Mouse (Mus musculus) CH12.LX (cell line): Measurements from ENCODE around the gene Prr5. TPM values are rescaled to one million over a fixed set of nuclear protein-coding genes. Genes with fewer than 3 reads are reported as not detected.
"Not testable (repeated sequence)": the region's sequence is repeated elsewhere in the genome, so short reads cannot be mapped to it uniquely, and the experiment has no call there.

Experiments used
- DNase-seq: peaks from one replicate; pipeline ENCODE4 v3.0.0-alpha.2; 2013; ENCODE audit errors: extremely low read depth
- H3K27ac ChIP-seq: 2 replicates; pipeline ENCODE4 v1.5.1; 2012; ENCODE audit warnings: low read depth, mild to moderate bottlenecking, control low read depth, moderate library complexity; ENCODE audit not compliant: insufficient read depth
- H3K27me3 ChIP-seq: replicated peaks from 2 replicates; pipeline ENCODE3; 2012; ENCODE audit warnings: inconsistent platforms
- H3K36me3 ChIP-seq, 2 experiments: replicated peaks in 1 of 2; 2 replicates each; pipeline versions ENCODE3 to v1.6.1; 2012; ENCODE audit warnings: inconsistent platforms in 1 of 2, low read length in 1 of 2, mild to moderate bottlenecking in 1 of 2, mixed read lengths in 1 of 2, moderate library complexity in 1 of 2; ENCODE audit not compliant: control insufficient read depth in 1 of 2, insufficient read depth in 1 of 2
- H3K4me1 ChIP-seq, 2 experiments: 2 replicates each; pipeline ENCODE4 v1.6.1; 2012; ENCODE audit warnings: inconsistent platforms in 1 of 2, moderate library complexity in 1 of 2; ENCODE audit not compliant: insufficient read depth in 2 of 2, control insufficient read depth in 1 of 2
- H3K4me2 ChIP-seq: 2 replicates; pipeline ENCODE4 v1.6.1; 2012; ENCODE audit warnings: low read depth, mild to moderate bottlenecking, control low read depth; ENCODE audit not compliant: poor library complexity, insufficient read depth, severe bottlenecking
- H3K4me3 ChIP-seq, 3 experiments: fragments of 150-350 bp in 1 of 3; sonication (generic) in 1 of 3; replicated peaks in 1 of 3; 2 replicates each; pipeline versions ENCODE3 to v1.5.1; 2011 to 2012; ENCODE audit warnings: low read depth in 2 of 3, low read length in 2 of 3, mild to moderate bottlenecking in 2 of 3, moderate library complexity in 2 of 3, control low read depth in 1 of 3, improper control_type of control experiment in 1 of 3, inconsistent platforms in 1 of 3, mixed read lengths in 1 of 3; ENCODE audit not compliant: poor library complexity in 1 of 3
- H3K79me2 ChIP-seq: replicated peaks from 2 replicates; pipeline ENCODE4 v1.6.1; 2012; ENCODE audit warnings: mild to moderate bottlenecking, moderate library complexity; ENCODE audit not compliant: control insufficient read depth, poor library complexity, insufficient read depth, severe bottlenecking; ENCODE audit errors: extremely low read depth
- H3K9ac ChIP-seq: 2 replicates; pipeline ENCODE4 v1.6.1; 2012; ENCODE audit warnings: low read depth, mild to moderate bottlenecking, control low read depth, moderate library complexity; ENCODE audit not compliant: insufficient read depth
- H3K9me3 ChIP-seq: replicated peaks from 2 replicates; pipeline ENCODE3; 2012; ENCODE audit warnings: low read length, inconsistent platforms, mixed read lengths
- CHD1 ChIP-seq: IDR thresholded peaks from 2 replicates; pipeline ENCODE4 v1.6.1; 2012; ENCODE audit warnings: low read depth, low read length, improper control_type of control experiment, inconsistent platforms
- CTCF ChIP-seq, 2 experiments: IDR thresholded peaks in 1 of 2; conservative IDR thresholded peaks in 1 of 2; 2 replicates each; pipeline ENCODE4 v1.5.1; 2011 to 2012; ENCODE audit warnings: low read depth in 2 of 2, low read length in 2 of 2, improper control_type of control experiment in 1 of 2, inconsistent platforms in 1 of 2, mild to moderate bottlenecking in 1 of 2, moderate library complexity in 1 of 2
- E2F4 ChIP-seq: IDR thresholded peaks from 2 replicates; pipeline ENCODE4 v1.6.1; 2011; ENCODE audit warnings: low read depth, low read length, improper control_type of control experiment; ENCODE audit not compliant: insufficient replicate concordance
- IRF4 ChIP-seq: IDR thresholded peaks from 2 replicates; pipeline ENCODE4 v1.6.1; 2014; ENCODE audit warnings: low read depth, mild to moderate bottlenecking, inconsistent platforms, low read length, improper control_type of control experiment
- JUN ChIP-seq: IDR thresholded peaks from 2 replicates; pipeline ENCODE4 v1.6.1; 2011; ENCODE audit warnings: low read depth, mild to moderate bottlenecking, low read length, improper control_type of control experiment, moderate library complexity; ENCODE audit not compliant: insufficient read depth
- MAZ ChIP-seq: IDR thresholded peaks from 2 replicates; pipeline ENCODE4 v1.6.1; 2012; ENCODE audit warnings: low read depth, mild to moderate bottlenecking, inconsistent platforms, low read length, improper control_type of control experiment, moderate library complexity
- MEF2A ChIP-seq: IDR thresholded peaks from 2 replicates; pipeline ENCODE4 v1.6.1; 2014; ENCODE audit warnings: low read depth, mild to moderate bottlenecking, inconsistent platforms, low read length, improper control_type of control experiment, borderline replicate concordance
- MYC ChIP-seq: IDR thresholded peaks from 2 replicates; pipeline ENCODE4 v1.6.1; 2011; ENCODE audit warnings: low read depth, mild to moderate bottlenecking, improper control_type of control experiment, low read length
- NRF1 ChIP-seq: IDR thresholded peaks from 2 replicates; pipeline ENCODE4 v1.6.1; 2014; ENCODE audit warnings: low read depth, mild to moderate bottlenecking, inconsistent platforms, low read length, improper control_type of control experiment, moderate library complexity
- POLR2AphosphoS2 ChIP-seq: IDR thresholded peaks from 2 replicates; pipeline ENCODE4 v1.6.1; 2011; ENCODE audit warnings: low read depth, low read length, improper control_type of control experiment
- SMC3 ChIP-seq: IDR thresholded peaks from 2 replicates; pipeline ENCODE4 v1.6.1; 2011; ENCODE audit warnings: low read depth, low read length, improper control_type of control experiment
- TBP ChIP-seq: conservative IDR thresholded peaks from 2 replicates; pipeline ENCODE4 v1.6.1; 2011; ENCODE audit warnings: low read depth, low read length, improper control_type of control experiment
- TCF12 ChIP-seq: IDR thresholded peaks from 2 replicates; pipeline ENCODE4 v1.6.1; 2014; ENCODE audit warnings: low read depth, mild to moderate bottlenecking, inconsistent platforms, low read length, improper control_type of control experiment
- UBTF ChIP-seq: IDR thresholded peaks from 2 replicates; pipeline ENCODE4 v1.6.1; 2012; ENCODE audit warnings: low read depth, mild to moderate bottlenecking, inconsistent platforms, low read length, improper control_type of control experiment, moderate library complexity
- ZC3H11A ChIP-seq: IDR thresholded peaks from 2 replicates; pipeline ENCODE4 v1.6.1; 2012; ENCODE audit warnings: low read depth, mild to moderate bottlenecking, inconsistent platforms, low read length, improper control_type of control experiment
- ZKSCAN1 ChIP-seq: IDR thresholded peaks from 2 replicates; pipeline ENCODE4 v1.6.1; 2012; ENCODE audit warnings: low read depth, inconsistent platforms, low read length, improper control_type of control experiment, borderline replicate concordance
- dilution Hi-C: fragments of 300-500 bp; cut with MboI; formaldehyde crosslinking; loops from 2 replicates; pipeline ENCODE4 v1.14.3; 2020; ENCODE audit warnings: low sequenced_read_pairs; ENCODE audit not compliant: extremely low pct_unique_long_range_greater_than_20kb, extremely low pct_ligation_motif_present
- in situ Hi-C: fragments of 300-500 bp; cut with MboI; formaldehyde crosslinking; loops from 3 replicates; pipeline ENCODE4 v1.14.3; 2019; ENCODE audit warnings: low sequenced_read_pairs, low pct_ligation_motif_present, low pct_unique_long_range_greater_than_20kb, mixed read lengths
- polyA plus RNA-seq: library from polyadenylated mRNA; unstranded; fragments of >175 nt; gene quantifications from 2 replicates; pipeline ENCODE4 v1.2.1, GENCODE M21; 2012; ENCODE audit warnings: low read depth; ENCODE audit not compliant: insufficient read length
- total RNA-seq, 2 experiments: library from RNA; depleted of rRNA; stranded (reverse); fragments of 300-350 nt in 1 of 2; fragments of >200 nt in 1 of 2; gene quantifications; 2 replicates each; pipeline ENCODE4 v1.2.3; 2012 to 2014

Prr5 gene
- total and polyA plus RNA-seq, 3 experiments = 11.6 to 68.2 (median 19.7) TPM

GRCm38 (mm10) chr15:84720291-84721204 lies 51.1 kb downstream of the Prr5 start:
- Histone ChIP-seq H3K4me2 (peak overlapping the region; percentile 45), H3K27me3 (peaks cover 30% of the 10 kb centered on the region), H3K27ac (no peak overlapping the region), H3K79me2 (no peaks in the 10 kb centered on the region), H3K4me3 (no peak overlapping the region), H3K9me3 (peaks cover 3% of the 10 kb centered on the region), H3K36me3 (no peaks in the 10 kb centered on the region), H3K4me1 (peaks cover 7 to 25% of the 10 kb centered on the region in 2 experiments), H3K9ac (no peak overlapping the region)
- no peak for DNase-seq
- in situ Hi-C loops = no loop called here
- dilution Hi-C loops = no loop called here
- TF ChIP-seq JUN (no peak), MAZ (no peak), ZKSCAN1 (no peak), CHD1 (no peak), MEF2A (no peak), POLR2AphosphoS2 (no peak), CTCF (conservative IDR thresholded peaks at IDR 0.05 in 1 of 2, IDR thresholded peaks at IDR 0.05 in 1 of 2; ENCODE audit: low read depth in 2 of 2, low read length in 2 of 2) (no peak)

GRCm38 (mm10) chr15:84723656-84724055 lies 54.2 kb downstream of the Prr5 start:
- H3K79me2 ChIP-seq, in situ Hi-C loops, H3K9me3 ChIP-seq, H3K4me3 ChIP-seq, H3K9ac ChIP-seq, dilution Hi-C loops, DNase-seq, H3K4me2 ChIP-seq, H3K36me3 ChIP-seq, H3K27ac ChIP-seq: not testable (repeated sequence)
- Histone ChIP-seq H3K4me1 (peaks cover 15 to 39% of the 10 kb centered on the region in 2 experiments), H3K27me3 (peaks cover 29% of the 10 kb centered on the region)

GRCm38 (mm10) chr15:84724199-84724598 lies 54.8 kb downstream of the Prr5 start:
- DNase-seq = no peak
- TF ChIP-seq MYC (no peak), MAZ (no peak), TBP (no peak), E2F4 (no peak), MEF2A (no peak), ZKSCAN1 (no peak), POLR2AphosphoS2 (no peak), CHD1 (no peak), NRF1 (no peak), TCF12 (no peak), IRF4 (no peak), UBTF (no peak), SMC3 (no peak), ZC3H11A (no peak)
- peaks cover 19 to 40% of the 10 kb centered on the region in 2 experiments for H3K4me1 ChIP-seq
- H3K4me2 ChIP-seq = no peak overlapping the region
- dilution Hi-C loops (no loop called here), in situ Hi-C loops (no loop called here)
- no peak overlapping the region for H3K9ac ChIP-seq
- no peak overlapping the region for H3K4me3 ChIP-seq
- H3K9me3 ChIP-seq = peaks cover 3% of the 10 kb centered on the region
- no peaks in the 10 kb centered on the region for H3K36me3 ChIP-seq
- H3K79me2 ChIP-seq = no peaks in the 10 kb centered on the region
- peaks cover 24% of the 10 kb centered on the region for H3K27me3 ChIP-seq
- H3K27ac ChIP-seq = no peak overlapping the region
